Mouse (Mus musculus) ES-E14 (cell line): ENCODE data around the gene C1qtnf6. TPM values are rescaled to one million over a fixed set of nuclear protein-coding genes. Genes with fewer than 3 reads are reported as not detected.
A peak's percentile ranks its signal among the peaks of the same experiment; 100 is the strongest.

Experiments
- DNase-seq: peaks from one replicate; pipeline ENCODE4 v3.0.0-alpha.2; 2013; ENCODE audit warnings: low read depth, low spot score
- H3K27ac ChIP-seq: 2 replicates; pipeline ENCODE4 v1.5.1; 2012; ENCODE audit warnings: low read depth, mild to moderate bottlenecking, low read length, moderate library complexity, mixed read lengths; ENCODE audit not compliant: poor library complexity, insufficient read depth, severe bottlenecking
- H3K36me3 ChIP-seq: 2 replicates; pipeline ENCODE4 v1.6.1; 2012; ENCODE audit warnings: mild to moderate bottlenecking, low read length, moderate library complexity, mixed read lengths; ENCODE audit not compliant: control insufficient read depth, poor library complexity, insufficient read depth, severe bottlenecking
- H3K4me1 ChIP-seq, 2 experiments: fragments of 150-350 bp in 1 of 2; sonication (generic) in 1 of 2; 2 replicates each; pipeline ENCODE4 v1.6.1; 2012; ENCODE audit warnings: low read length in 2 of 2, mild to moderate bottlenecking in 1 of 2, mixed read lengths in 1 of 2; ENCODE audit not compliant: control insufficient read depth in 2 of 2, insufficient read depth in 2 of 2, poor library complexity in 1 of 2
- H3K4me3 ChIP-seq, 2 experiments: fragments of 150-350 bp in 1 of 2; sonication (generic) in 1 of 2; 2 replicates each; pipeline ENCODE4 v1.5.1; 2012; ENCODE audit warnings: low read length in 2 of 2, low read depth in 1 of 2, mild to moderate bottlenecking in 1 of 2, mixed read lengths in 1 of 2; ENCODE audit not compliant: insufficient read depth in 1 of 2, poor library complexity in 1 of 2, severe bottlenecking in 1 of 2
- H3K9ac ChIP-seq: 2 replicates; pipeline ENCODE4 v1.6.1; 2012; ENCODE audit warnings: low read depth, mild to moderate bottlenecking, low read length, mixed read lengths; ENCODE audit not compliant: poor library complexity, insufficient read depth, severe bottlenecking
- H3K9me3 ChIP-seq: fragments of 150-350 bp; sonication (generic); 2 replicates; pipeline ENCODE4 v1.6.1; 2012; ENCODE audit warnings: low read depth, mild to moderate bottlenecking, low read length; ENCODE audit not compliant: control insufficient read depth, insufficient read depth
- CHD2 ChIP-seq: IDR thresholded peaks from 2 replicates; pipeline ENCODE4 v1.6.1; 2014; ENCODE audit warnings: mild to moderate bottlenecking, low read depth, low read length, inconsistent platforms
- HCFC1 ChIP-seq: IDR thresholded peaks from 2 replicates; pipeline ENCODE4 v1.6.1; 2012; ENCODE audit warnings: low read length, inconsistent platforms, borderline replicate concordance; ENCODE audit not compliant: insufficient read depth
- MAFK ChIP-seq: IDR thresholded peaks from 2 replicates; pipeline ENCODE4 v1.6.1; 2014; ENCODE audit warnings: mild to moderate bottlenecking, low read depth, low read length, inconsistent platforms; ENCODE audit not compliant: insufficient read depth
- ZC3H11A ChIP-seq: IDR thresholded peaks from 2 replicates; pipeline ENCODE4 v1.6.1; 2012; ENCODE audit warnings: low read depth, mild to moderate bottlenecking, inconsistent platforms, low read length, borderline replicate concordance
- ZNF384 ChIP-seq: IDR thresholded peaks from 2 replicates; pipeline ENCODE4 v1.6.1; 2012; ENCODE audit warnings: low read depth, low read length, inconsistent platforms
- in situ Hi-C, 2 experiments: fragments of 600-800 bp; cut with MboI; formaldehyde crosslinking; loops; one replicate each; pipeline ENCODE4 v1.15.1; 2025; ENCODE audit warnings: low sequenced_read_pairs in 2 of 2, inconsistent platforms in 1 of 2; ENCODE audit not compliant: unreplicated experiment in 2 of 2
- total RNA-seq: library from RNA; depleted of rRNA; stranded (reverse); fragments of 300-350 nt; gene quantifications from 2 replicates; pipeline ENCODE4 v1.2.3, GENCODE M21; 2012

The C1qtnf6 gene
- total RNA-seq, 1 experiment, result 1.8 TPM

DNA sequence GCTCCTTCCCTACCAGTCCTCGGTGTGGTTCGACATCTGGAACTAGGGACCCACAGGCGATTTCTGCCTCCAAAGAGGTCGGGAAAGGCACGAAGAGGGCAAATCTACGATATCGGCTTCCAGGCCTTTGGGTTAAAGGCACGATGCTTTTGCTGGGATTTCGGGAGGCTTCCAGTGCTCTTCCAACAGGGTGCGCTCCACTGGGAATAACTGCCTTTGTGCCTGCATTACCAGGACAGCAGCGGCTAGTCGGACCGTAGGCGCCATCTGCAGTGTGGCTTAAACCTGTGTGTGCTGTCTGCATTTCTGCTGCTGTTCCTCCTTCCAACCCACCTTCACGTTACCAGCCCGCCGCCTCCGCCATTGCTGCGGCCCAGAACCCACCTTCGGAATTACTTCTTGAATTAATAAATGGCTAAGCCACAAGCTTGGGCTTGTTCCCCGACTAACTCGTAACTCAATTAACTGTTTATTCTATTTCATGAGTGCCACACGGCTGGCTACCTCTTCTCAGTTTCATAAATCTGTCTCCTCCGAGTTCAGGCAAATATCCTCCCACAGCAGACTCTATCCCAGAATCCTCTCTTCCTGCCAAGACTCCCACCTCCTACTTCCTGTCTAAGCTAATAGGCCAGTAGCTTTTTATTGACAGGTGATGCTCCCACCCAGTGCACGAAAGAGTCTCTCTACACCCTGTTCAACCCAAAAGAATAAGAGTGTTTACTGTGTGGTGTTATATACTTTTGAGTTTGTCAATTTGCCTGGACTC is 23.5 kb upstream of the C1qtnf6 start:
- peaks cover 4% of the 10 kb centered on the region; the same call in 1 of the 2 replicates for H3K36me3 ChIP-seq
- peaks cover 0 to 4% of the 10 kb centered on the region in 2 experiments; a peak in 1 of 4 replicates for H3K4me1 ChIP-seq
- DNase-seq, result no peak
- in situ Hi-C loops, result no loop called here
- no peaks in the 10 kb centered on the region for H3K9me3 ChIP-seq
- H3K4me3 ChIP-seq, result peak overlapping the region; percentile 72 to 91
- no peak for TF ChIP-seq ZNF384
- no peak for TF ChIP-seq MAFK
- peak; percentile 38; the same call in 1 of the 2 replicates for TF ChIP-seq CHD2
- no peak for TF ChIP-seq ZC3H11A
- no peak for TF ChIP-seq HCFC1
- 0 out of 2 replicates have a peak overlapping the region, but pooled peaks have one; percentile 17 for H3K27ac ChIP-seq
- peak overlapping the region; percentile 79 for H3K9ac ChIP-seq

DNA sequence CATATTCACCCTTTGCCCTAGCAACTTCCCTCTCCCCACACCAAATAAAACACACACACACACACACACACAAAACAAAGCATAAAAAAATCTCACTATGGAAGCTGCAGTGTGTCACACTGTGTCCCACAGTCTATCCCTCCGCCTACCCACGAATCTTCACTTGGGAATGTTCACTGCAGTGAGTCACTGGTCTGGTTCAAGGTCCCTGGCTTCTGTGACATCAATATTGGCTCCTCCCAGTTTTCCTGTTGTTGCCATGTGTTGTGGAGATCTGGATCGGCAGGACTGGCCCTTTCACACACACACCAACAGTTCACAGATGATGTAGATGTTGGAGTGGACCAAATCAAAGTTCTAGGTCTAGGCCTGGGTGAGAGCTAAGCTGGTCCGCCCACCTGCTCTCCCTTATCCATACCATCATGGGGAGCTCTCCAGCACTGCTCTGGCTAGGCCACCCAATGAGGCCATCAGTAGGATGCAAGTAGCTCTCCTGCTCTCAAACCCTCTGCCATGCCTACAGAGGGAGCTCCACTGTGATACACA is 18.0 kb upstream of the C1qtnf6 start:
- in situ Hi-C loops, result no loop called here

DNA sequence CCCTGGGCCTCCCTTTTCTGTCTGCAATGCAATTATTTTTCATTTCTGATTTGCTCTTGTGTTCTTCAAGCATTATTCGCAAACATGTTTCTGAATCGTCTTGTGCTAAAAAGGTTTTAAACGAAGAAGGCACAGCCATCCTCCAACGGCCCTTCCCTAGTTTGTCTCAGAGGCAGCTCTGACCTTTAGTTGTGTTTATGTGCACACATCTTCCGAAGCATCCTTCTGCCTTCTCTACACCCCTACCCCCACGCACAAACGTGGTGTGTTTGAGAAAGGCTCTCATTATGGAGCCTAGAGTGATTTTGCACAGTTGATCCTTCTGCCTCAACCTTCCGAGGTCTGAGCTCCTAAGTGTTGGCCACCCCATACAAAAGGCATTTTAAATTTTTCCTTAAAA is 17.5 kb upstream of the C1qtnf6 start:
- Histone ChIP-seq H3K4me1 (peaks cover 8 to 24% of the 10 kb centered on the region in 2 experiments), H3K9me3 (no peaks in the 10 kb centered on the region), H3K9ac (no peak overlapping the region), H3K36me3 (peaks cover 3% of the 10 kb centered on the region; the same call in 1 of the 2 replicates), H3K27ac (no peak overlapping the region), H3K4me3 (no peak overlapping the region)
- in situ Hi-C loops, result no loop called here
- TF ChIP-seq ZC3H11A (no peak), MAFK (no peak), HCFC1 (no peak), ZNF384 (no peak), CHD2 (no peak)
- DNase-seq, result no peak

More for the DNA sequence above, 18.0 kb upstream of the C1qtnf6 start:
- no peak for TF ChIP-seq CHD2
- peaks cover 4% of the 10 kb centered on the region; the same call in 1 of the 2 replicates for H3K36me3 ChIP-seq
- H3K9ac ChIP-seq, result no peak overlapping the region
- H3K9me3 ChIP-seq, result no peaks in the 10 kb centered on the region
- H3K4me3 ChIP-seq, result no peak overlapping the region
- no peak for DNase-seq
- peaks cover 8 to 21% of the 10 kb centered on the region in 2 experiments for H3K4me1 ChIP-seq
- no peak overlapping the region for H3K27ac ChIP-seq

DNA sequence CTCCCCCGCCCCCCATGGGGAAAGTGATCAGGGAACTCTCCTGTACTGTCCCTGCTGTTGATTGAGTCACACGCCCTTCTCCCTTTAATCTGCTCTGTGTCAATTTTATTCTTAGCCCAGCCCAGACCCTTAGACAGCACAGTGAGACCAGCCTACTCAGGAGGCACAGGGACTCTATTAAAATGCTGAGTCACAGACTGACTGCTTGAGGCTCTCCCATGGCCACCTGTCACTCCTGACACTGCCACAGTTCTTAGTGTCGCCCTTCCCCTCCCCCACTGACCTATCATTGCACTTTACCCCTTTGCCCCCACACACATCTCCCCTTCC is 17.1 kb upstream of the C1qtnf6 start:
- Histone ChIP-seq H3K9ac (peak overlapping the region; percentile 21; the same call in 1 of the 2 replicates), H3K36me3 (no peaks in the 10 kb centered on the region), H3K27ac (no peak overlapping the region), H3K4me3 (no peak overlapping the region), H3K4me1 (peaks cover 8 to 24% of the 10 kb centered on the region in 2 experiments), H3K9me3 (no peaks in the 10 kb centered on the region)
- TF ChIP-seq HCFC1 (no peak), ZC3H11A (no peak), MAFK (peak; percentile 90), CHD2 (no peak), ZNF384 (no peak)
- DNase-seq, result no peak
- in situ Hi-C loops, result no loop called here
